3 mouse cellular contexts compared by ENCODE assay signal in the genomic region with DNA sequence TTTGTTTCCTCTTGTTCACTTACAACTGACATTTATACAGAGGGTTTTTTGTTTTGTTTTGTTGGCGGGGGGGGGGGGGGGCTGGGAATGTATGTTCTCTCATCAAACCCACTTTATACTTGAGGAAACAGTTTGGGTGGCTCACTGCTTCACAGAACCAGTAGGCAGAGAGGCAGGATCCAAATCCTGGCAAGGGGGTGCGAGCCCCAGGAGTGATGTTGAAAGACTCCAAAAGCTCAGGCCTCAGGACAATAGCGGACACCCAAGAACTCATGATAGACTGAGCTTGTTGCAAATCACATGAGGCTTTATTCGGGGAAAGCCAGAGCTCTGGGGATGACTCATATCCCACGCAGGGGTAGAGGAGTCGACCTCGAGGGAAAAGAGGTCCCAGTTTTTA. TPM values are rescaled to one million over a fixed set of nuclear protein-coding genes. Genes with fewer than 3 reads are reported as not detected.
"Had no signal": no experiment of that assay in that cellular context is flagged by ENCODE, and none has a peak within 500 bp of the region (broad histone marks: within the 10 kb centered on the region; RNA-seq: fewer than 3 reads in every experiment).

No protein-coding gene starts in this region.

RNA-seq across cellular contexts. Expression of a gene that starts 3.7 kb away (rescaled TPM):
- polyA plus RNA-seq: erythroblast, embryonic 14.5 days had no signal

RNA-seq across cellular contexts. Expression of a gene that starts 35.2 kb away (rescaled TPM):
- total RNA-seq: common myeloid progenitor, adult 5-6 weeks; granulocyte monocyte progenitor cell, adult 5-6 weeks had no signal
- polyA plus RNA-seq: erythroblast, embryonic 14.5 days had no signal
